Mouse (Mus musculus) left cerebral cortex, adult 2 months (tissue): ENCODE results near the gene Vcl. TPM values are rescaled to one million over a fixed set of nuclear protein-coding genes. Genes with fewer than 3 reads are reported as not detected.
A peak's percentile ranks its signal among the peaks of the same experiment; 100 is the strongest.

ENCODE experiments used
- DNase-seq, 2 experiments: peaks; one replicate each; pipeline ENCODE4 v3.0.0; 2021 to 2022; ENCODE audit warnings: low spot score in 2 of 2, mixed read lengths in 1 of 2; ENCODE audit errors: extremely low spot score in 1 of 2
- H3K27ac ChIP-seq: fragments of 200-600 bp; 2 replicates; pipeline ENCODE4 v1.8.1; 2022
- H3K4me3 ChIP-seq: fragments of 200-600 bp; 2 replicates; pipeline ENCODE4 v1.8.1; 2022
- CTCF ChIP-seq: fragments of 200-600 bp; IDR thresholded peaks from 2 replicates; pipeline ENCODE4 v1.8.1; 2022; ENCODE audit warnings: antibody characterized with exemption, mild to moderate bottlenecking, moderate library complexity
- intact Hi-C: fragments of 180-260 bp; cut with DNase I; formaldehyde crosslinking; loops from one replicate; pipeline ENCODE4 v1.15.1; 2025
- total RNA-seq, 2 experiments: library from RNA; stranded (reverse); gene quantifications; 2 replicates each; pipeline ENCODE4 v1.2.3; 2021

Vcl gene
- total RNA-seq, 2 experiments from 2014 or later, result 23.7 to 25.0 TPM

DNA sequence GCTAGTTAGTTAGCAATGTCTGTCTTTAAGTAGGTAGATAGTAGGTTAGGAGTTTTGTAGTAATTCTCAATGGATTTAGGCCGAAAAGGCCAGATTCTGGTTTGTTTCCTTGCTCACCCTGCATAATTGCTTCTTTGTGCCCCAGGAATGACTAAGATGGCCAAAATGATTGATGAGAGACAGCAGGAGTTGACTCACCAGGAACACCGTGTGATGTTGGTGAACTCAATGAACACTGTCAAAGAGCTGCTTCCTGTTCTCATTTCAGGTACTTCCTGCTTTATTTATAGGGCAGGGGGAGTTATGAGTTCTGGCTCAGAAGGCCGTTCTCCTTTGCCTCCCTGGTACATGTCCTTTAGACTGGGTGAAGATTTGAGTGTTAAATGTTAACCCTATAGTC, 56.3 kb downstream of the Vcl start:
- TF ChIP-seq CTCF, result no peak
- Histone ChIP-seq H3K27ac (no peak overlapping the region), H3K4me3 (no peak overlapping the region)
- intact Hi-C loops, result no loop called here
- DNase-seq, result no peak

DNA sequence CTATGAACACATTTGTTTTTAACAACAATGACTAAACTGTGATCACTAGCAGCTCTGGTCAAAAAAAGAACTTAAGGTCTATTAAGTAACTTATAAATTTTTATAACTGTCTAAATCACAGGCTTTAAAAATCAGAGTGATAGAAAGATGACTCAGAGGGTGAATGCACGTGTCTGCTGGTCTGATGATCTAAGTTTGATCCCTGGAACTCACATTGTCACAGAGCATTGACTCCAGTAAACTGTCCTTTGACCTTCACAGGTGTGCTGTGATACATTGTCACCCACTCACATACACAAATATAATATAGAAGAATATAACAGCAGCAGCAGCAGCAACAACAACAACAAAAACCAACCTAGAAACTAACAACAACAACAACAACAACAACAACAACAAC, 62.3 kb downstream of the Vcl start:
- Histone ChIP-seq H3K27ac (no peak overlapping the region), H3K4me3 (no peak overlapping the region)
- intact Hi-C loops, result loop anchor here (5.0 kb wide), 2 partner anchors 119 to 184 kb away; no protein-coding TSS in a partner anchor
- TF ChIP-seq CTCF, result no peak
- no peak for DNase-seq

- DNase-seq, result peak; percentile 40 to 43
- intact Hi-C loops, result loop anchor here (2.0 to 5.0 kb wide), 3 partner anchors 62 to 186 kb away; no protein-coding TSS in a partner anchor
- Histone ChIP-seq H3K4me3 (no peak overlapping the region), H3K27ac (no peak overlapping the region)
- TF ChIP-seq CTCF, result peak; percentile 89
These were observed 64.0 kb downstream of the Vcl start for GRCm38 (mm10) chr14:20993067-20993691.

- intact Hi-C loops, result loop anchor here (5.0 kb wide), 2 partner anchors 122 to 187 kb away; no protein-coding TSS in a partner anchor
- TF ChIP-seq CTCF, result no peak; the same call in 1 of the 2 replicates
- DNase-seq, result no peak
- Histone ChIP-seq H3K4me3 (no peak overlapping the region), H3K27ac (no peak overlapping the region)
These were observed 65.3 kb downstream of the Vcl start for GRCm38 (mm10) chr14:20994475-20994874.

DNA sequence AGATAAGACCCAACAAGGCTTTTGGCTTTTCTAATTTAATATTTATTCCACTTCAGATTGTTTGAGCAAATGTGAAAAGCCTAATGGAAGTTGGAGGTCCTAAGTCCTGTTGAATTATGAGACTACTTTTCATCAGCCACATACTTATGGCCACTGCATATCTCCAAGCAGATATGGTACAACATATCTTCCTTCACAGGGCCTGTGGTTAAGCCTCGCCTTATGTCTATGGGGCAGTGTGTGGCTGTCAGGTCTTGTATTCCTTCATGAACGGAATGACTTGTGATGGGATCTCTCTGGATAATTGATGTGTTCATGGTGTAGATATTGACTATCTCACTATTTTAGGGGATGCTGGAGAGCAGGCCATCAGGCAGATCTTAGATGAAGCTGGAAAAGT, 66.3 kb downstream of the Vcl start:
- intact Hi-C loops, result no loop called here
- no peak overlapping the region for H3K27ac ChIP-seq
- H3K4me3 ChIP-seq, result no peak overlapping the region
- TF ChIP-seq CTCF, result no peak
- DNase-seq, result no peak

DNA sequence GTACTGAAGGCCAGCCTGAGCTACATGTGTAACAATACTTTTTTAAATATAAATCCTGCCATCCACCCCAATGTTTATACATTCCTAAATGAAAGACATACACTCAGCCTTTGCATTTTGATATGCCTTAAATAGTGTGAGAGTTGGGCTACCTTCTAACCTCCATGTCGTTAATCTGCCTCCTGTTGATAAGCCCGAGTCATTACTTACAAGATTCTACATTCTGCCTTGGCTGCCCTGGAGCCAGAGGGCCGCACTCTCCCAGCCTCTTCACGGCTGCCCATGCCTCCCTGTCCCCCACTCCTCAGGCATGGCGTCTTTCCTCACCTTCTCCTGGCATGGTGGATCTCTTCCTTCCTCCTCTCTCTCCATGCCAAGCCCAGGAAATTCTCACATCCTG, 67.2 kb downstream of the Vcl start:
- no peak for DNase-seq
- no peak overlapping the region for H3K27ac ChIP-seq
- intact Hi-C loops, result no loop called here
- no peak overlapping the region for H3K4me3 ChIP-seq
- no peak for TF ChIP-seq CTCF

- Histone ChIP-seq H3K27ac (peak overlapping the region; percentile 34), H3K4me3 (no peak overlapping the region)
- DNase-seq, result no peak
- intact Hi-C loops, result no loop called here
- no peak for TF ChIP-seq CTCF
These were observed 68.3 kb downstream of the Vcl start for GRCm38 (mm10) chr14:20997548-20997947.

GRCm38 (mm10) chr14:20999617-21000016, 70.4 kb downstream of the Vcl start:
- Histone ChIP-seq H3K27ac (no peak overlapping the region), H3K4me3 (no peak overlapping the region)
- DNase-seq, result no peak
- no peak for TF ChIP-seq CTCF
- intact Hi-C loops, result no loop called here

DNA sequence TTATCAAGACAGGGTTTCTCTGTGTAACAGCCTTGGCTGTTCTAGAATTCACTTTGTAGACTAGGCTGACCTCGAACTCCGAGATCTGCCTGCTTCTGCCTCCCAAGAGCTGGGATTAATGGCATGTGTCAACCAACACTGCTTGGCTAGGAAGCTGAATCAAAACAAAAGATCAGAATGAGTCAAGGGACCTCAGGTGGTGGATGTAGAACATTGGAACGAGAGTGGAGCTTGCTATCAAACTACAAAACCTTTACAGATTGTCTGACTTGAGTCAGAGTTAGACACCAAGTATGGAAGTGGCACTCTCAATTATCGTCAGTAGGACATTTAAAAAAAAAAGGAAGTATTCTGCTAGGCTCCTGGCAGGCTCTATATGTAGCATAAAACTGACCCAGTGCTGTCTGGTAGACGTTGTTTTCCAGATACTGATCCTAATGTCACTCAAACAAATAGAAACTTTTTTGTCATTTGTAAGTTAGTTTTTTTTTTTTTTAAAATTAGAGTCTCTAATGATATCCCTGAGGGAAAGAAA, 84.7 kb downstream of the Vcl start:
- H3K4me3 ChIP-seq, result no peak overlapping the region
- DNase-seq, result no peak
- intact Hi-C loops, result no loop called here
- TF ChIP-seq CTCF, result no peak
- H3K27ac ChIP-seq, result no peak overlapping the region

GRCm38 (mm10) chr14:21017871-21018270, 88.7 kb downstream of the Vcl start:
- intact Hi-C loops, result loop anchor here (1.0 to 5.0 kb wide), 2 partner anchors 214 to 271 kb away; no protein-coding TSS in a partner anchor
- no peak for TF ChIP-seq CTCF
- DNase-seq, result no peak
- Histone ChIP-seq H3K27ac (no peak overlapping the region), H3K4me3 (no peak overlapping the region)

GRCm38 (mm10) chr14:21018977-21019376, 89.8 kb downstream of the Vcl start:
- Histone ChIP-seq H3K27ac (peak overlapping the region; percentile 67), H3K4me3 (no peak overlapping the region)
- intact Hi-C loops, result loop anchor here (1.0 to 5.0 kb wide), 2 partner anchors 215 to 272 kb away; no protein-coding TSS in a partner anchor
- DNase-seq, result no peak
- peak; percentile 77 for TF ChIP-seq CTCF

DNA sequence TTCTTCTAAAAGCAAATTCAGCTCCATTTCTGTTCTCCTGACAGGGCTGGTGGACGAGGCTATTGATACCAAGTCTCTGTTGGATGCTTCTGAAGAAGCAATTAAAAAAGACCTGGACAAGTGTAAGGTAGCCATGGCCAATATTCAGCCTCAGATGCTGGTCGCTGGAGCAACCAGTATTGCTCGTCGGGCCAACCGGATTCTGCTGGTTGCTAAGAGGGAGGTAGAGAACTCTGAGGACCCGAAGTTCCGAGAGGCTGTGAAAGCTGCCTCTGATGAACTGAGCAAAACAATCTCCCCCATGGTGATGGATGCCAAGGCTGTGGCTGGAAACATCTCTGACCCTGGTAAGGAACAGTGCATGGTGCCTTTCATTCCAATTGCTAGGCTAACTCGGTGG, 91.2 kb downstream of the Vcl start:
- TF ChIP-seq CTCF, result no peak
- Histone ChIP-seq H3K4me3 (no peak overlapping the region), H3K27ac (no peak overlapping the region)
- DNase-seq, result peak in 1 of 2 experiments; percentile 44
- intact Hi-C loops, result no loop called here

DNA sequence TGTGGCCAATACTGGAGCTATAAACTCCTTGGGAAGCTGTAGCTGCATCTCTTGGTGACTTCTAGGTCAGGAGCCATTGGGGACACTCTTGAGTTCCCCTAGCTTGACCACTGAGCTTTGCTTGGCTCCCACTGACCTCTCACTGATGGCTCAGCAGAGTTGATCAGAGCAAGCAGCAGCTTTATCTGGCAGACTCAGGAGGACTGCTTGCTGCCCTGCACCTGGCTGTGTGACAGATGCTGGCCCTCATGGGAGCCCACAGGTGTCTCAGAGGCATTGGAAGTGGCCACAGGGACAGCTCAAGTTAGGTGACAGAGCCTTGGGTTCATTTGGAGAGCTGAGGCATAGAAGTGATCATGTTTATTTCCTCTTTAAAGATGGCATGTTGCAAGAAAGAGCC, 98.3 kb downstream of the Vcl start:
- Histone ChIP-seq H3K27ac (no peak overlapping the region), H3K4me3 (no peak overlapping the region)
- intact Hi-C loops, result no loop called here
- no peak for TF ChIP-seq CTCF
- DNase-seq, result no peak
